16 mouse cellular contexts compared by ENCODE assay signal in the genomic region with DNA sequence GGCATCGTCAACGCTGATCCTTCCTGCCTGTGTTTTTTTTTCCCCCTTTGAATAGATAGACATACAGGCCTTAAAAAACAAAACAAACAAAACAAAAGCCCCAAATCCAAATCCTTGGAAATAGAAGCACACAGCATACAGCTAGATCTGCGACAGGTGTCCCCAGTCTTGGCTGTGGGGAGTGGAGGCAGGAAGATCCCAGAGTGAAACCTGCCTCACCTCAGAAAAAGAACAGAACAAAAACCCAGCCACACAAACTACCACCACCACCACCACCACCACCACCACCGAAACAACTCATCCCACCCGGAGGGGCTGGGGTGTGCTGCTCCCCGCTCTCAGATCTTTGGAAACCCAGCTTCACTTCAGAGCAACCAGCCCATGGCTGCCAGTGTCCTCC.
DNase-seq lines count a peak whose midpoint lies in the region; ATAC-seq and TF ChIP-seq lines count a peak whose summit lies in the region.
"Had no signal": no experiment of that assay in that cellular context is flagged by ENCODE, and none has a peak within 500 bp of the region (broad histone marks: within the 10 kb centered on the region; RNA-seq: fewer than 3 reads in every experiment).

No protein-coding gene starts in this region.

- H3K9me3 ChIP-seq in kidney, embryonic 15.5 days (replicated peaks) = no peaks in the 10 kb centered on the region
- H3K9me3 ChIP-seq in E14TG2a.4 (ENCODE audit: low read length) = peaks cover 5% of the 10 kb centered on the region
- no peaks in the 10 kb centered on the region for H3K9me3 ChIP-seq in stomach, embryonic 15.5 days
- H3K9me3 ChIP-seq: embryonic facial prominence, embryonic 13.5 days; hindbrain, embryonic 15.5 days; liver, embryonic 15.5 days had no signal

- H3K9ac ChIP-seq in kidney, embryonic 15.5 days = no peak overlapping the region
- H3K9ac ChIP-seq in stomach, embryonic 15.5 days = no peak overlapping the region
- H3K9ac ChIP-seq: embryonic facial prominence, embryonic 13.5 days; hindbrain, embryonic 15.5 days; liver, embryonic 15.5 days had no signal

- H3K4me2 ChIP-seq in kidney, embryonic 15.5 days = 0 out of 2 replicates have a peak overlapping the region, but pooled peaks have one; percentile 16
- H3K4me2 ChIP-seq in stomach, embryonic 15.5 days = no peak overlapping the region
- H3K4me2 ChIP-seq: embryonic facial prominence, embryonic 13.5 days; hindbrain, embryonic 15.5 days; liver, embryonic 15.5 days had no signal

- H3K4me3 ChIP-seq in kidney, embryonic 15.5 days (replicated peaks) = no peak overlapping the region
- H3K4me3 ChIP-seq in E14TG2a.4 (replicated peaks; ENCODE audit: low read length) = peak overlapping the region; percentile 35; the same call in 1 of the 2 replicates
- no peak overlapping the region for H3K4me3 ChIP-seq in stomach, embryonic 15.5 days (replicated peaks)
- H3K4me3 ChIP-seq: embryonic facial prominence, embryonic 13.5 days; gastrocnemius, adult 2 months; hindbrain, embryonic 15.5 days; liver, embryonic 15.5 days had no signal

- no peak for TF ChIP-seq CTCF in E14TG2a.4 (conservative IDR thresholded peaks at IDR 0.05; ENCODE audit: low read length)

- no peak overlapping the region for H3K27ac ChIP-seq in kidney, embryonic 15.5 days
- no peak overlapping the region for H3K27ac ChIP-seq in stomach, embryonic 15.5 days
- H3K27ac ChIP-seq: embryonic facial prominence, embryonic 13.5 days; gastrocnemius, adult 2 months; hindbrain, embryonic 15.5 days; liver, embryonic 15.5 days had no signal

- DNase-seq in cerebellum, postnatal 10 days = peak; percentile 53 to 71
- no peak for DNase-seq in cerebellum, adult 9-10 months
- DNase-seq in kidney, postnatal 14 days = no peak
- DNase-seq in urinary bladder, adult 2 months (ENCODE audit: low spot score) = no peak
- DNase-seq: adrenal gland, postnatal 14 days; lung, postnatal 4 days; thymus, adult 18-20 months; thymus, postnatal 36 days had no signal

- H3K4me1 ChIP-seq in kidney, embryonic 15.5 days = 0 out of 2 replicates have a peak, but pooled peaks cover 3% of the 10 kb centered on the region
- peaks cover 36% of the 10 kb centered on the region for H3K4me1 ChIP-seq in E14TG2a.4 (replicated peaks; ENCODE audit: low read depth, low read length)
- peaks cover 15% of the 10 kb centered on the region; the same call in 1 of the 2 replicates for H3K4me1 ChIP-seq in stomach, embryonic 15.5 days
- H3K4me1 ChIP-seq: liver, embryonic 15.5 days had no signal

- peaks cover 10% of the 10 kb centered on the region; the same call in 1 of the 2 replicates for H3K27me3 ChIP-seq in kidney, embryonic 15.5 days
- peaks cover 44% of the 10 kb centered on the region for H3K27me3 ChIP-seq in E14TG2a.4 (ENCODE audit: insufficient read depth, low read length)
- no peaks in the 10 kb centered on the region; the same call in 1 of the 2 replicates for H3K27me3 ChIP-seq in stomach, embryonic 15.5 days (replicated peaks)
- H3K27me3 ChIP-seq: hindbrain, embryonic 15.5 days had no signal

- WGBS in kidney, embryonic 15.5 days = 85% methylated on average over 6 of the region's 6 CpGs
- WGBS in stomach, embryonic 15.5 days = 59% methylated on average over 6 of the region's 6 CpGs

- ATAC-seq in kidney, embryonic 15.5 days (replicated peaks; ENCODE audit: low FRiP score) = no peak
- peak; percentile 24; the same call in 1 of the 2 replicates for ATAC-seq in stomach, embryonic 15.5 days (ENCODE audit: insufficient read depth, low FRiP score, low read depth)
- ATAC-seq: forebrain, embryonic 14.5 days had no signal

- no peaks in the 10 kb centered on the region for H3K36me3 ChIP-seq in kidney, embryonic 15.5 days
- H3K36me3 ChIP-seq in E14TG2a.4 (ENCODE audit: insufficient read depth, low read length) = no peaks in the 10 kb centered on the region
- H3K36me3 ChIP-seq in stomach, embryonic 15.5 days = no peaks in the 10 kb centered on the region
- H3K36me3 ChIP-seq: embryonic facial prominence, embryonic 13.5 days; hindbrain, embryonic 15.5 days; liver, embryonic 15.5 days had no signal

Comparison
In these comparisons a context has a peak if more than half of its experiments do, and no peak if none do; other contexts are left out.
1. DNase-seq: peak in cerebellum, postnatal 10 days (2 of 2); none in cerebellum, adult 9-10 months (single experiment), kidney, postnatal 14 days (single experiment) and urinary bladder, adult 2 months (single experiment).